Mouse (Mus musculus) midbrain, embryonic 13.5 days (tissue): ENCODE measurements around the gene Gm42669. TPM values are rescaled to one million over a fixed set of nuclear protein-coding genes. Genes with fewer than 3 reads are reported as not detected.
A peak's percentile ranks its signal among the peaks of the same experiment; 100 is the strongest.

ENCODE experiments used
- ATAC-seq: fragments of 200-750 bp; cut with Nextera tagmentation; 2 replicates; pipeline ENCODE4 v1.8.0; 2017; ENCODE audit warnings: mild to moderate bottlenecking, moderate TSS enrichment, moderate library complexity
- H3K27ac ChIP-seq: fragments of 300-500 bp; sonication (generic); 2 replicates; pipeline ENCODE4 v1.5.1; 2015; ENCODE audit warnings: inconsistent platforms, mild to moderate bottlenecking, moderate library complexity
- H3K27me3 ChIP-seq: fragments of 300-500 bp; sonication (generic); 2 replicates; pipeline ENCODE4 v1.6.1; 2015; ENCODE audit warnings: mild to moderate bottlenecking, inconsistent platforms
- H3K36me3 ChIP-seq: fragments of 300-500 bp; sonication (generic); 2 replicates; pipeline ENCODE4 v1.6.1; 2015; ENCODE audit warnings: mild to moderate bottlenecking, inconsistent platforms
- H3K4me1 ChIP-seq: fragments of 300-500 bp; sonication (generic); replicated peaks from 2 replicates; pipeline ENCODE4 v1.6.1; 2015; ENCODE audit warnings: inconsistent platforms
- H3K4me2 ChIP-seq: fragments of 300-500 bp; sonication (generic); replicated peaks from 2 replicates; pipeline ENCODE4 v1.6.1; 2015; ENCODE audit warnings: moderate library complexity, mild to moderate bottlenecking, inconsistent platforms
- H3K4me3 ChIP-seq: fragments of 300-500 bp; sonication (generic); replicated peaks from 2 replicates; pipeline ENCODE4 v1.5.1; 2015; ENCODE audit warnings: mild to moderate bottlenecking, inconsistent platforms
- H3K9ac ChIP-seq: fragments of 300-500 bp; sonication (generic); replicated peaks from 2 replicates; pipeline ENCODE4 v1.6.1; 2015; ENCODE audit warnings: mild to moderate bottlenecking, inconsistent platforms
- H3K9me3 ChIP-seq: fragments of 300-500 bp; sonication (generic); 2 replicates; pipeline ENCODE4 v1.6.1; 2016; ENCODE audit warnings: mild to moderate bottlenecking, inconsistent platforms
- WGBS: fragments of 180-500 bp; shearing (Covaris S2); methylation state at CpG from one replicate; pipeline ENCODE4 v1.1.7; 2015; 5-methylcytosine and 5-hydroxymethylcytosine counted together
- polyA plus RNA-seq: library from polyadenylated mRNA; unstranded; fragments of >200 nt; fragmentation: Nextera tagmentation; extraction: Ambion mirVana; gene quantifications from 2 replicates; pipeline ENCODE4 v1.2.1, GENCODE M21; 2015

Gm42669 gene
- polyA plus RNA-seq, 1 experiment from 2014 or later: 0.30 TPM

DNA sequence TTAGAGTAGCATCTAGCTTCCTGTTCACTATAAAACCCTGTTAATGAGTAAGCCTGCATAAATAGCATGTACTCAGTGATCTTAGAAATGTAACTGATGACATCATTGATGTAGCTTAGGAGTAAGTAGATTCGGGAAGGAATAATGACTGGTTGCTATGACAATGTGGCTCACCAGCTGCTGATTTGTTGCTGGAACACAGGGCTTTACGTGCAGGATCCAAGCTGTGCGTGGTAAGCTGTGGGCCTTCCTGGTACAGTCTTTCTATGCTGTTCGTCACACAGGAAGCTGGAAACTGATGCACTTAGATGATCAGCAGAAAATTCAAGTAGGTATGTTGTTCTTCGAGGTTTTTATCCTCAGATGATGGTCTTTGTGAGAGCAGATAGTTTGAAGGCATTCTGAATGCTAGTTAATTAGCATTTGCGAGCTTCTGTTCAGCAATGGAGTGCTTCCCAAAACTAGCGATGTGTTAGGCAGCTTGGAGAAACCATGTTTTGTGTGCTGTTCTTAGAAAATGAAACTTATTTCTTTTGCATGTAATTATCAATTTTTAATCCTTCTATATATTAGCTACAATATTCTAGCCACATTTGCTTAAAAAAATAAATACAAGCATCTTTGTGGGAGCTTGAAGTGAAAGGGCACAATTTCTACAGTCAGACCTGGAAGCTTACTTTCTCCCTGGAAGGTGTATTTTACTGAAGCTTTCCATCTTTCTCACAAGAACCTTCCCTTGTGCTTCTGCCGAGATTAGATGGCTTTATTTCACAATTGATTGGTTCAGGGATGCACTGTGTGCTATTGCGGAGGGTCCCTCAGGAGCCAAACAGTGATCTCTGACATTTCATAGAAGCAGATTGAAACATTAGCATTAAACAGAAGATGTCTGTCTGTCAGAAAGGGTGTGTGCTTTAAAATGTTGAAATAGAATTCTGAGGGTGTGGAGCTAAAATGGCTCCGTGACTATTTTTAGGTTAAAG is 9.6 kb upstream of the Gm42669 start:
- Histone ChIP-seq H3K4me2 (peak overlapping the region; percentile 60), H3K4me1 (peaks cover 34% of the 10 kb centered on the region), H3K9ac (peak overlapping the region; percentile 64), H3K4me3 (peak overlapping the region; percentile 42), H3K27ac (peak overlapping the region; percentile 87), H3K27me3 (no peaks in the 10 kb centered on the region), H3K36me3 (peaks cover 6% of the 10 kb centered on the region; the same call in 1 of the 2 replicates), H3K9me3 (0 out of 2 replicates have a peak, but pooled peaks cover 2% of the 10 kb centered on the region)
- WGBS: 29% methylated on average over 10 of the region's 10 CpGs
- ATAC-seq: peak; percentile 97

GRCm38 (mm10) chr5:107498806-107499310 is 8.6 kb upstream of the Gm42669 start:
- WGBS: 58% methylated on average over 5 of the region's 5 CpGs
- no peak for ATAC-seq
- H3K27me3 ChIP-seq: no peaks in the 10 kb centered on the region
- 0 out of 2 replicates have a peak, but pooled peaks cover 2% of the 10 kb centered on the region for H3K9me3 ChIP-seq
- peak overlapping the region; percentile 57; the same call in 1 of the 2 replicates for H3K9ac ChIP-seq
- H3K4me3 ChIP-seq: peak overlapping the region; percentile 42
- H3K36me3 ChIP-seq: peaks cover 10% of the 10 kb centered on the region
- peak overlapping the region; percentile 60 for H3K4me2 ChIP-seq
- peak overlapping the region; percentile 19; the same call in 1 of the 2 replicates for H3K27ac ChIP-seq
- H3K4me1 ChIP-seq: peaks cover 34% of the 10 kb centered on the region

- WGBS: 87% methylated on average over 5 of the region's 5 CpGs
- Histone ChIP-seq H3K9me3 (no peaks in the 10 kb centered on the region), H3K36me3 (peaks cover 16% of the 10 kb centered on the region), H3K27me3 (no peaks in the 10 kb centered on the region), H3K9ac (no peak overlapping the region), H3K4me2 (no peak overlapping the region), H3K27ac (no peak overlapping the region), H3K4me3 (no peak overlapping the region), H3K4me1 (peaks cover 34% of the 10 kb centered on the region)
- ATAC-seq: no peak
These were observed 7.4 kb upstream of the Gm42669 start for GRCm38 (mm10) chr5:107499891-107500535.

DNA sequence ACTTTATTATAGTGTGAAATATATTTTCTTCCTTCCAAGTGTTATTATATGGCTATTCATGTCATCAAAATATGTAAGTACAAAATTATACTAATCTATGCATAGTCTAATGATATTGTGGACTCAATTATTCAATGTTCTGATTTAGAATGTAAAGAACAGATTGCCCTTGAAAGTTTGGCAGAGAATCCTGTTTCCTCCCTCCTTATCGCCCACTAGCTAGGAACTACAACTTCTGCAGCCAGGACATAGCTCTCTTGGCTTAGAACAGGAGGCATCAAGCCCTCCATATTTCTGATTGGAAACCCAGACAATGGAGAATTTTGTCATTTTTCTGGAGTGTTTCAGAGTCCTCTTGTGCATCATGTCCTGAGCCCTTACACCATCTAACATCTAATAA is 6.7 kb upstream of the Gm42669 start:
- H3K9ac ChIP-seq: no peak overlapping the region
- H3K4me1 ChIP-seq: peaks cover 34% of the 10 kb centered on the region
- peaks cover 23% of the 10 kb centered on the region for H3K36me3 ChIP-seq
- WGBS: 87% methylated on average over 1 of the region's 1 CpGs
- no peaks in the 10 kb centered on the region for H3K27me3 ChIP-seq
- H3K4me2 ChIP-seq: no peak overlapping the region
- H3K4me3 ChIP-seq: no peak overlapping the region
- no peaks in the 10 kb centered on the region for H3K9me3 ChIP-seq
- no peak for ATAC-seq
- no peak overlapping the region for H3K27ac ChIP-seq

GRCm38 (mm10) chr5:107510503-107510902 is 3.1 kb downstream of the Gm42669 start:
- no peaks in the 10 kb centered on the region for H3K27me3 ChIP-seq
- no peak for ATAC-seq
- H3K9me3 ChIP-seq: no peaks in the 10 kb centered on the region
- no peak overlapping the region for H3K4me2 ChIP-seq
- H3K4me3 ChIP-seq: no peak overlapping the region
- no peak overlapping the region for H3K9ac ChIP-seq
- 91% methylated on average over 10 of the region's 10 CpGs for WGBS
- no peaks in the 10 kb centered on the region for H3K4me1 ChIP-seq
- H3K27ac ChIP-seq: no peak overlapping the region
- H3K36me3 ChIP-seq: peaks cover 29% of the 10 kb centered on the region

DNA sequence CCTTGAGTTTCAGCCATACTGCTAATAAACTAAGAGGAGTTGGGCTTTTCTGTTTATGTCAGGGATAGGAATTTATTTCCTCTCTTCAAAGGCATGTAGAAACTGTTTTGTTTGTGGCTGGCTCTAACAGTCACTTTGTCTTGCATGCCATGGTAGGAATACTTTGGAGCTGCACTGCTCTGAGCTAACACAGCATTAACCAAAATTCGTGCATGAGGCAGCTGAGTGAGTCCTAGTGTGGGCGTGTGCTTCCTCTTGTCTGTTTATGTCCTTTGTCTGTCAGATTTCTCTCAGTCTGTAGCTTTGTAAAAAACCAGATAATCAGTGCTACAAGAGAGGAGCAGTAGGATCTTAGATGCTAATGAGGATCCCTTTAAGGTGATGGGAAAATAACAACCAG is 3.9 kb downstream of the Gm42669 start:
- ATAC-seq: no peak
- H3K9ac ChIP-seq: no peak overlapping the region
- no peaks in the 10 kb centered on the region for H3K9me3 ChIP-seq
- no peaks in the 10 kb centered on the region for H3K4me1 ChIP-seq
- 70% methylated on average over 2 of the region's 2 CpGs for WGBS
- H3K27ac ChIP-seq: no peak overlapping the region
- no peak overlapping the region for H3K4me2 ChIP-seq
- H3K27me3 ChIP-seq: no peaks in the 10 kb centered on the region
- H3K36me3 ChIP-seq: peaks cover 25% of the 10 kb centered on the region
- no peak overlapping the region for H3K4me3 ChIP-seq

DNA sequence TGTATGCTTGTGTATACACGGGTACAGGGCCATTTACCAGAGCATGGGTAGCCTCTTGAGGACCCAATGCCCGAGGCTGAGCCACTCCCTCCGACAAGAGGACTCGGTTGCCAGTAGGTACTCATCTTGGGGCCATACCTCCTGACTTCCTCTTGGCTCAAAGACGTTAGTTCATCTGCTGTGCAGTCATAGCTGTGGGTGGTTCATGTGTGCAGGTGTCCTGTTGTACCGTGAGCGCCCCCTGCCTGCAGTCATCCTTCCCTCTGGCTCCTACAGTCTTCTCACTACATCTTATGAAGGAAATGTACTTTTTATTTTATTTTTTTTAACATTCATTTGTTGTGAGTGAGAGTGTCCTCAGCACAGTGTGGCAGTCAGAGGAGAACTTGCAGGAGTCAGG is 6.2 kb downstream of the Gm42669 start:
- H3K4me1 ChIP-seq: no peaks in the 10 kb centered on the region
- H3K9me3 ChIP-seq: no peaks in the 10 kb centered on the region
- no peak overlapping the region for H3K27ac ChIP-seq
- no peaks in the 10 kb centered on the region for H3K27me3 ChIP-seq
- ATAC-seq: peak; percentile 55
- WGBS: 48% methylated on average over 7 of the region's 7 CpGs
- no peak overlapping the region for H3K4me2 ChIP-seq
- no peak overlapping the region for H3K9ac ChIP-seq
- no peak overlapping the region for H3K4me3 ChIP-seq
- peaks cover 8% of the 10 kb centered on the region; the same call in 1 of the 2 replicates for H3K36me3 ChIP-seq

DNA sequence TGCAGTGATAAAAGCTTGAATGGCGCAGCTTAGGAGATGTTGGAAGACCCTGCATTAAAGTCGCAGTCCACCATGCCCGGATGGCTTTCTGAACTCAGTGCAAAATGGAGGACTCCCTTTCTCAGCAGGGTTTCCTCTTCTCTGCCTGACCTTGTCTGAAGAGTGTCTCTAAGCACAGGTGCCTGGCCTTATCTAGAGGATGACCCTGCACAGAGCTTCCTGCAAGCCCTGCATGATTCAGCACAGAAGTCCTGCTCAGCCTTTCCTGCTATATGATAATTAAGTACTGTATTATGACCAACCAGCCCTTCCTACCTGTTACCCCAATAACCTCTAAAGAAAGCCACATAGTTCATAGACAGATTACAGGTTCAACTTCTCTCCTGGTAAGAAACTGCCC is 8.0 kb downstream of the Gm42669 start:
- no peak overlapping the region for H3K4me3 ChIP-seq
- ATAC-seq: no peak
- no peak overlapping the region for H3K9ac ChIP-seq
- WGBS: 92% methylated on average over 3 of the region's 3 CpGs
- H3K36me3 ChIP-seq: peaks cover 4% of the 10 kb centered on the region; the same call in 1 of the 2 replicates
- H3K4me2 ChIP-seq: no peak overlapping the region
- H3K9me3 ChIP-seq: no peaks in the 10 kb centered on the region
- H3K27ac ChIP-seq: no peak overlapping the region
- H3K27me3 ChIP-seq: no peaks in the 10 kb centered on the region
- no peaks in the 10 kb centered on the region for H3K4me1 ChIP-seq

DNA sequence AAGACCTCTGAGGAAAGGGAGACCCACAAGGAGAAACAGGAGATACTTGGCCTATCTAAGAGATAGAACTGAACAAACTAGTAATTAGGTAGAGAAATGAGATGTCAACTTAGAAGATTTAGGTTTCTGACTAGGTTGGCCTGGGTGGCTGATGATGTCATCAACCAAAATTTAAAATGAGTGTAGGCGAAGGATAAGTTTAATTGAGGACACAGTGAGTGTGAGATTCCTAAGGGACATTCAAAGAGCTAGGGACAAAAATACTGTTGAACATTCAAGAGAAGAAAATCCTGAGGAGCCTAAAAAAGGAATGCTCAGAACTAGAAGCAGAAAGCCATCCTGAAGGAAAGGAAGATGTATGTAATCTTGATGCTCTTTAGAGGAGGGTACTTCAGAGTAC is 8.7 kb downstream of the Gm42669 start:
- H3K4me1 ChIP-seq: no peaks in the 10 kb centered on the region
- 95% methylated on average over 1 of the region's 1 CpGs for WGBS
- no peak overlapping the region for H3K27ac ChIP-seq
- H3K4me3 ChIP-seq: no peak overlapping the region
- H3K9me3 ChIP-seq: no peaks in the 10 kb centered on the region
- no peaks in the 10 kb centered on the region for H3K27me3 ChIP-seq
- no peak overlapping the region for H3K4me2 ChIP-seq
- no peak overlapping the region for H3K9ac ChIP-seq
- ATAC-seq: no peak
- H3K36me3 ChIP-seq: peaks cover 3% of the 10 kb centered on the region; the same call in 1 of the 2 replicates

DNA sequence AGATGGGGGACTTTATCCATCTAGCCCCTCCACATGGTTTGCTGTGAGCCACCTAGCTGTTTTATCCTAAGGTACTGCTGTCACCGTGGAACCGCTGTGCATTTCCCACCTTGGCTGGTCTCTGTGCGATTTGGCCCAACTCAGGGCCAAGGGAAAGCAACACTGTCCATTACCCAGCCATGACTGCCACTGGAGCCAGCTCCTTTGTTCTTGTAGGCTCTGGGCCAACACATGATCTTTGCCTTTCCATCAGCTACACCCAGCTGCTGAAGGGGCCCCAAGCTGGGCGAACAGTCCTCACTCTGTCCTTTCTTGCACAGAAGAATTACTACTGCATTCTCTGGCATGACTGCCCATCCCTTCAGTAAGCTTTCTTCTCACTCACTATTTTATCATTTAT is 11.2 kb downstream of the Gm42669 start:
- no peak overlapping the region for H3K27ac ChIP-seq
- no peaks in the 10 kb centered on the region for H3K36me3 ChIP-seq
- H3K4me3 ChIP-seq: no peak overlapping the region
- H3K9me3 ChIP-seq: no peaks in the 10 kb centered on the region
- WGBS: 90% methylated on average over 4 of the region's 4 CpGs
- no peaks in the 10 kb centered on the region for H3K27me3 ChIP-seq
- ATAC-seq: no peak
- no peak overlapping the region for H3K9ac ChIP-seq
- no peak overlapping the region for H3K4me2 ChIP-seq
- H3K4me1 ChIP-seq: no peaks in the 10 kb centered on the region

DNA sequence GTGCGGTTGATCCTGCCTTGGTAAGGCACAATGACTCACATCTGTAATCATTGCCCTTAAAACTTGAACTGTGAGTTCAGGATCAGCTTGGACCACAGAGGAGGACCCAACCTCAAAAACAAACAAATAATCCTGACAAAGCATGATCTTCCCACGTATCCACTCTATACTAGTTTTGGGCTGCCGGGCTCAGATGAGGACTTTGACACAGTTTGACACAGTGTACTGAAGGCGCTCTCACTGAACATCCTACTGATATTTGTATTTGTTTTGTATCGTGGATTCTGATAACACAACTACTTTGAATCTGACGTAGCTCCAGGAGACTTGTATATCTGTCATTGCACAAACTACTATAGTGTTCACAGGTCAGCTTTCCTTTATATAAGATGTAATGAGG is 14.0 kb downstream of the Gm42669 start:
- 94% methylated on average over 6 of the region's 6 CpGs for WGBS
- Histone ChIP-seq H3K36me3 (no peaks in the 10 kb centered on the region), H3K27ac (no peak overlapping the region), H3K27me3 (no peaks in the 10 kb centered on the region), H3K4me2 (no peak overlapping the region), H3K4me1 (no peaks in the 10 kb centered on the region), H3K9ac (no peak overlapping the region), H3K9me3 (no peaks in the 10 kb centered on the region), H3K4me3 (no peak overlapping the region)
- ATAC-seq: no peak

- 85% methylated on average over 7 of the region's 7 CpGs for WGBS
- H3K9ac ChIP-seq: no peak overlapping the region
- H3K27ac ChIP-seq: no peak overlapping the region
- no peaks in the 10 kb centered on the region for H3K36me3 ChIP-seq
- no peaks in the 10 kb centered on the region for H3K4me1 ChIP-seq
- no peak for ATAC-seq
- no peak overlapping the region for H3K4me3 ChIP-seq
- H3K9me3 ChIP-seq: no peaks in the 10 kb centered on the region
- no peak overlapping the region for H3K4me2 ChIP-seq
- no peaks in the 10 kb centered on the region for H3K27me3 ChIP-seq
These were observed 14.5 kb downstream of the Gm42669 start for GRCm38 (mm10) chr5:107521897-107522296.
